Mouse (Mus musculus) CD8-positive naive resting alpha-beta T cell, adult 57 days (primary cell): ENCODE results near the gene Ang. TPM values are rescaled to one million over a fixed set of nuclear protein-coding genes. Genes with fewer than 3 reads are reported as not detected.

Experiments used
- total RNA-seq: library from RNA; stranded (reverse); gene quantifications from one replicate; pipeline ENCODE4 v1.2.4, GENCODE M21; 2023

Gene Ang
- 0.77 TPM for total RNA-seq

DNA sequence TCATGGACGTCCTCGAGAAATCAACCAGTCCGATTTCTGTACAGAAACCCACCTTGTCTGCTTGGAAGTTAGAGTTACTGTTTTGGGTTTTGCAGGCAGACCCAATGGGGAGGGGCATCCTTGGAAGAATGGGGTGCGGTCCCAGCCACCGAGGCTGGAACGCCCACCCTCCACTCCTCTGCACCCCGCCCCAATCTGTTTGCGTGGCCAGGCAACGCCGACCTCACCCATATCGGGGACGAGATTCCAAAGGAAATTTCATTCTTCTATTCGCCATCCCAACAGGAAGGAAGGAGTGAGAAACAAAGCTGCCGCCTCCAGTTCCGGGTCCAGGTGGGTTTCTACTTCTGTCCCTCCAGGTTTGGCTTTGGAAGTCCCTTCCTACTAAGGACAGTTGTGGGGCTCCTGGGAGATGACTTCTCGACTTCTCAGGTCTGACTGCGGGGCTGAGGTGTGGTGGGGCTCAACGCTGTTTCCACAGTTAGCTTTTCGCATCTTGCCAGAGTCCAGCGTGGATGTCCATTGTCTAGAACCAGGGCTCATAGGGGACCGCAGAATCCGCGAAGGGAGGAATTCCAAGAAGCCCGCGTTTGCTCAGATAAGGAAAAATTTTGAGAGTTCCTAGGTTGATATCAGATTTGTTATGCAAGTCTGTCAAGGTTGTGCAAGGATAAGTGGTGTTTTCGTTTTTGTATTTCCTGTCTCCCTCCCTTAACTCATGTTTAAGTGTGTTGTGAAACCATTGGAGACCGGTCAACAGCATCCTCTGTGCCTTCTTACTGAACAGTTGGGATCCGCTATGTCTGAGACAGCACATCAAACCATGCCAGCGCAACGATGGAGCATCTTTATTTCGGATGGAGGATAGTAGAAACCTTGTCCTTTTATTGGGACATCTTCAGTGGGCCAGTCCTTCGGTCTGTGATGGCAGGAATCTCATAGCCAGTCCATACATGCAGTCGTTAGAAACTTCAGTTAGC lies at the start of gene Ang, which contains the start of gene Rnase4:
Ang (plus strand) TSS at position 230 of the 980 bp plus-strand sequence.
Rnase4 (plus strand) TSS at position 157 of the 980 bp plus-strand sequence.

DNA sequence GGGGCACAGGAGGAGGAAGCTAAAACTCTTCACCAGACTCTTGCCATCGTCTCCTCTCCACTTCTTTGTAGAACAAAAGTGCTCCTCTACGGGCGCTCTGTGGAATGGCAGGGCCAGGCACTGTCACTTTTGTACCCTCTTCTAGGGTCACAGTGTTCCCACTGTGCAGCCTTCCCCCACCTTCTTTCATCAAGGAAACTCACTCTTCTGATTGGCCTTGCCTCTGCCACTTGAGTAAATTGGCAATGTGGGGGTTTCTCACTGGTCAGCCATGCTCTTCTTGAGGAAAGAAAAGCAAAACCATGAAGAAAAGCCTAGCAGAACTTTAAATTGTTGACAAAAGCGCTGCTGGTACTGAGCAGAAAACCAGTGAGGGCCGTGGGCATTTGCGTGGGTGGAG lies 49.2 kb upstream of the Ang start, which contains the start of gene Rnase9:
Rnase9 (minus strand) TSS at position 101 of the 400 bp plus-strand sequence.

DNA sequence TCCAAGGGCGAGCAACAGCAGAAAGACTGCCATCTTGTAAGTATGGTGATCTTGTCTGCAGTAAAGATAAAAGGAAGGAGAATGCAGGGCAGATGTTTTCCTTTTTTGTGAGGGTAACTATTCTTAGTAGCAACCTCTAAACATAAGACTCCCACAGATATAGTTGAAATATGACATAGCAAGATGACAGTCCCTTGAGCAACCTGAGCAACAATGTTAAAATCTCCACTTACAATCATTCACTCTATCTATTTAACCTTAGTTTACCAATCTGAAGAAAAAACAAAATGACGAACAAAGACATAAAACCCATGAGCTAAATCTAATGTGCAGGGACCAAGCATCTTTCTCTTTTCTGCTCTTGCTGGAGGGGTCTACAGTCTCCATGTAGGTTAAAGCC lies 40.9 kb upstream of the Ang start, which contains the start of gene Rnase11:
Rnase11 (minus strand) TSS at position 101 of the 400 bp plus-strand sequence.

DNA sequence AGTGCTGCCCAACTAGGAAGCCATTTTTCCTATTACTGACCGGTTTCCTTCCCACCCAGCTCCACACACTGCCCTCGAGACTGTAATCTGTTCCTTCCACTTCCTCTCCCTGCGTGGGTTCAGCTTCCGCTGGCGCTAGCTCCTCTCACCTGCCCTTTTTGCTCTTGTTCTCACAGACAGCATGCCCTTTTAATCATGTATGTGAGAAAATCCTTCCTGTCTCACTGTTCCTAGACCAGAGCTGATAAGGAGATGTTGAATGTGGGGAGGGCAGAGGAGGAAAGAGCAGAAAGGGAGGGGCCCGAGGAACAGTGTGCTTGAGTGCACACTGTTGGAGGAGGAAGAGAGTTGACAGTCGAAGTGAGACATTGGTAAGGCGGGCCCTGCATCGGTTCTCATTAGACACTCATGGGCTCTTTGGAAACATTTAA lies 33.5 kb upstream of the Ang start, which contains the start of gene Rnase12:
Rnase12 (minus strand) TSS at position 261 of the 431 bp plus-strand sequence.

DNA sequence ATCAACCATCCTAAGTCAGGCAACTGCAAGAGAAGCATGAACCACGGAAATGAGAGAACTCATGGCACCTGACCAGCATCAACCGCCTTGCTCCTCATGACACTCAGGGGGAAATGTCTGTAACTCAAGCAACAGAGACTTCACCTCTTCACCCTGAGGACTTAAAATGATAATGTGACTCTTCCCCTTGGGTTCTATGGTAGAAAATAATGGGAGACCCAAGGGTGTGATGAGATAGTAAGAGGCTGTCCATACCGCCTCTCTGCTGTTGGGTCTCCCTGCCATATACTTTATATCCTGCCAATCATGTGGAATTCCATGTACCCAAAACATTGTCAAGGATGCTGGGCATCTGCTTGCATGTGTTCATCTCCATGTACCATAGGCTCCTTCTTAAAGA lies 16.6 kb upstream of the Ang start, which contains the start of gene Olfr750:
Olfr750 (minus strand) TSS at position 101 of the 400 bp plus-strand sequence.

DNA sequence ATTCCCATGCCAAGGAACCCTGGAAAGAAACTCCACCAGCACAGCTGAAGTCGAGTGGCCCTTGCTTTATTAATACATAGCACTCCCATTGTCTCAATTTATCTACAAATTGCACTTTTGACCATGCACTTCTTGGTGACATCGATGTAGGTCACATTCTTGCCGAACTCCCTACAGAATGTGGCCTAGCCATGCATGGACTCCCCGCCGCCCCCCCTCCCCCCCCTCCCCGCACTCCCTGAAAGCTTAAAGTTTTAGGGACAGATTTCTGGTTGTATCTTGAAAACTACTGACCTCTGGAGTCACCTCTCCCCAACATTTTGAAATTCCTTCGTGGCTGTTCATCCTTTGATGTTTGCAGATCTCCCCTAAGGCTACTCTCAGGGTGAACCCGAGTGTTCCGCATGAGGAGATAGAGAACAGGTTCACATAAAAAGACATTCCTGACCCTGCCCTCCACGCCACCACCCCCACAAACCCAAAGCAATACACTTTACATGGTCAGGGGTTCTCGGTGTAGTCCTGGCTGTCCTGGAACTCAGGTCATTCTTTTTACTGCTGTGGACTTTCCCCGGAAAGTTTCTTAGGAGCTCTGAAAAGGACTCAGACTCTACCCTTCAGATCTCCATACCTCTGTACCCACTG lies 23.1 kb downstream of the Ang start, which contains the start of gene Eddm3b:
Eddm3b (plus strand) TSS at position 511 of the 645 bp plus-strand sequence.

DNA sequence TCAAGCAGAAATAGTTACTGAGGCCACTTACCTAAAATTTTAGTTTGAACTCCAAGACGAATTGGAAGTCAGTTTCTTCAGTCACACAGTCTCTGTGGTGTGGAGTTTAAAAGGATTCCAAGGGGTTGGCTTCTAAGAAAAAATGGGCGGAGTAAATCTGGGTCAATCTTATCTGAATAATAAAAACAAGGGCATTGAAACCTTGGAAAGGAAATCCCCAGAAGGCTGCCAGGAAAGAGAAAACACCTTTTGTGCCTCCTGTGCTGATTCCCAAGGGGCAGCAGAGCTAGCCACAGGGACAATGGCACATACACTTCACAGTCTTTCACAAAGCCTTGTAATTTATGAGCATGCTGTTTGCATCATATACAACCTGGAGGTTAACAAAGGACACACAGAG lies 55.7 kb downstream of the Ang start, which contains the start of gene Rnase1:
Rnase1 (minus strand) TSS at position 101 of the 400 bp plus-strand sequence.

Other genes starting within 250 kb of the Ang start
- 29.3 TPM for gene Tep1, start 220.6 kb upstream of the Ang start, total RNA-seq
- gene Klhl33, start 193.6 kb upstream of the Ang start, total RNA-seq = not detected
- gene Osgep, start 166.3 kb upstream of the Ang start, total RNA-seq = 35.4 TPM
- gene Apex1, start 166.2 kb upstream of the Ang start, total RNA-seq = 43.6 TPM
- gene Pip4p1, start 160.3 kb upstream of the Ang start, total RNA-seq = 86.2 TPM
- gene Pnp, start 160.1 kb upstream of the Ang start, total RNA-seq = 32.1 TPM
- gene Gm49342, start 146.6 kb upstream of the Ang start, total RNA-seq = 23.6 TPM
- gene Pnp2, start 135.2 kb upstream of the Ang start, total RNA-seq = 0.58 TPM
- not detected for gene Rnase10, start 83.4 kb upstream of the Ang start, total RNA-seq
- not detected for gene Rnase9, start 49.3 kb upstream of the Ang start, total RNA-seq
- gene Rnase11, start 41.0 kb upstream of the Ang start, total RNA-seq = not detected
- gene Rnase12, start 33.5 kb upstream of the Ang start, total RNA-seq = not detected
- not detected for gene Olfr750, start 16.7 kb upstream of the Ang start, total RNA-seq
- 0.37 TPM for gene Rnase4, start 73 bp upstream of the Ang start, total RNA-seq
- gene Eddm3b, start 23.3 kb downstream of the Ang start, total RNA-seq = not detected
- gene Rnase6, start 32.8 kb downstream of the Ang start, total RNA-seq = 10.3 TPM
- gene Rnase1, start 55.6 kb downstream of the Ang start, total RNA-seq = 3.2 TPM
- not detected for gene Rnase2b, start 71.1 kb downstream of the Ang start, total RNA-seq
- gene Ang2, start 108.0 kb downstream of the Ang start, total RNA-seq = not detected
- gene Ear14, start 112.2 kb downstream of the Ang start, total RNA-seq = not detected
- gene Rnase2a, start 165.0 kb downstream of the Ang start, total RNA-seq = not detected